Mouse (Mus musculus): ENCODE data around the gene Gm11549.

DNA sequence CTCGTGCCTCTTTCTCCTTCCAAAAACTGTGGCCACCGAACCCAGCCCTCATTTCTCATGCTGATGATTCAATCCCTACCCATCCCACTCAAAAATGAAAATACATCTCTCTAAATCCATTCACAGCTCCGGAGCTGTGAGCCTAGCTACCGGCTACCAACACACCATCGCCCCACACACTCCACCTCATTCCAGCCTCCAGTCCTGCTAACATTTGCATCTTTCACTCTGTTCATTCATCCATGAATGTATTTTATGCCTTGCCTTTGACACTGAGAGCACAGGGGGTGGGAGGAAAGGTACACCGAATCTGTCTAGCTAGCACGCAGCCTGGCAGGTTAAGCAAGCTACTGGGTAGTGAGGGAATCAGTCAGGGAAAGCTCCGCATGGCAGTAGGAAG lies 42.8 kb downstream of the Gm11549 start:
- no peak for TF ChIP-seq MYOD1 (IDR thresholded peaks at IDR 0.05; ENCODE audit: control insufficient read depth in 1 of 3, insufficient read length in 2 of 3, low read depth in 2 of 3)
- TF ChIP-seq REST (IDR thresholded peaks at IDR 0.05; ENCODE audit: insufficient read depth, insufficient read length): no peak
- TF ChIP-seq POLR2A (IDR thresholded peaks at IDR 0.05; ENCODE audit: insufficient read length, low read depth): no peak

All from myocyte (in vitro differentiated cells).